Mouse (Mus musculus) C2C12 (cell line): Measurements from ENCODE around the gene Nsun5. TPM values are rescaled to one million over a fixed set of nuclear protein-coding genes. Genes with fewer than 3 reads are reported as not detected.

Experiments used
- H3K27me3 ChIP-seq: one replicate; pipeline ENCODE4 v1.6.1; 2011; ENCODE audit not compliant: control insufficient read depth, insufficient read depth, insufficient read length
- H3K36me3 ChIP-seq: one replicate; pipeline ENCODE4 v1.6.1; 2011; ENCODE audit not compliant: control insufficient read depth, insufficient read depth
- H3K4me3 ChIP-seq: one replicate; pipeline ENCODE4 v1.5.1; 2011; ENCODE audit warnings: mild to moderate bottlenecking, control low read depth; ENCODE audit not compliant: poor library complexity, insufficient read depth, severe bottlenecking
- H3K79me2 ChIP-seq: one replicate; pipeline ENCODE4 v1.6.1; 2011; ENCODE audit not compliant: control insufficient read depth, insufficient read depth
- H3K79me3 ChIP-seq: one replicate; pipeline ENCODE4 v1.6.1; 2011; ENCODE audit warnings: low read depth, control low read depth
- H3ac ChIP-seq: one replicate; pipeline ENCODE3; 2011; ENCODE audit warnings: low read depth; ENCODE audit not compliant: control insufficient read depth, insufficient read length
- CEBPB ChIP-seq: IDR thresholded peaks from one replicate; pipeline ENCODE4 v1.6.1; 2011; ENCODE audit warnings: low read depth, mild to moderate bottlenecking, control low read depth, moderate library complexity
- CTCF ChIP-seq: IDR thresholded peaks from one replicate; pipeline ENCODE4 v1.5.1; 2011; ENCODE audit not compliant: control insufficient read depth, insufficient read depth, insufficient read length
- FOSL1 ChIP-seq: IDR thresholded peaks from one replicate; pipeline ENCODE4 v1.8.0; 2011; ENCODE audit warnings: mild to moderate bottlenecking, low read length; ENCODE audit not compliant: poor library complexity, insufficient read depth, severe bottlenecking
- MAX ChIP-seq: IDR thresholded peaks from one replicate; pipeline ENCODE4 v1.6.1; 2011; ENCODE audit warnings: mild to moderate bottlenecking, control low read depth
- MYOD1 ChIP-seq: IDR thresholded peaks from one replicate; pipeline ENCODE4 v1.6.1; 2011; ENCODE audit warnings: low read depth; ENCODE audit not compliant: control insufficient read depth, insufficient read length
- MYOG ChIP-seq: IDR thresholded peaks from one replicate; pipeline ENCODE4 v1.6.1; 2011; ENCODE audit not compliant: control insufficient read depth, insufficient read length; ENCODE audit errors: extremely low read depth
- USF1 ChIP-seq: IDR thresholded peaks from one replicate; pipeline ENCODE4 v1.6.1; 2011; ENCODE audit warnings: low read depth, mild to moderate bottlenecking, control low read depth, moderate library complexity
- polyA plus RNA-seq: library from polyadenylated mRNA; unstranded; fragments of >200 nt; fragmentation: generic; extraction: Trizol; gene quantifications from one replicate; pipeline ENCODE4 v1.2.1, GENCODE M21; 2012; ENCODE audit warnings: missing spikeins

The Nsun5 gene
- polyA plus RNA-seq, 1 experiment, result 33.0 TPM

GRCm38 (mm10) chr5:135375167-135375566, 5.4 kb downstream of the Nsun5 start:
- H3K36me3 ChIP-seq, result peaks cover 70% of the 10 kb centered on the region
- H3K27me3 ChIP-seq, result no peaks in the 10 kb centered on the region
- H3ac ChIP-seq, result no peak overlapping the region
- no peak for TF ChIP-seq MAX
- no peak for TF ChIP-seq CTCF
- no peak for TF ChIP-seq MYOD1
- TF ChIP-seq MYOG, result no peak
- TF ChIP-seq FOSL1, result no peak
- no peak for TF ChIP-seq USF1
- TF ChIP-seq CEBPB, result no peak
- no peak overlapping the region for H3K4me3 ChIP-seq
- peaks cover 21% of the 10 kb centered on the region for H3K79me2 ChIP-seq
- H3K79me3 ChIP-seq, result peaks cover 14% of the 10 kb centered on the region

DNA sequence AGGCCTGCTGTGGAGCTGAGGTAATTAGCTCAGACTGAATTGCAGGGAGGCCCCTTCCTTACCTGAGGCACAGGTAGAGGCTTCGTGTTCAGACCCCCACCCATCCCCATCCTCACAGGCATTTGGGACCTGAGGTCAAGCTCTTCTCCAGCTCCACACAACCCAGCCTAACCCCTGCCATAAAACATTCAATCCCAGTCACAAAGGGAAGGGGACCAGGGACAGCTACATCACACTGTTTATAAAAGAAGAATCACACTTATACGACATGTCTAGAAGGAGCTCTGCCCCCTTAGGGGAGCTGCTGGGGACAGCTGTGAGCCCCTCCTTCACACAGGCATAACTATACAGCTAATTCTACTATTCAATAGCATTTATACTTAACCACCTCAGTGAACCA, 6.6 kb downstream of the Nsun5 start:
- H3K79me2 ChIP-seq, result peaks cover 9% of the 10 kb centered on the region
- no peaks in the 10 kb centered on the region for H3K27me3 ChIP-seq
- no peak overlapping the region for H3ac ChIP-seq
- H3K79me3 ChIP-seq, result peaks cover 5% of the 10 kb centered on the region
- TF ChIP-seq MYOD1, result no peak
- TF ChIP-seq MAX, result no peak
- TF ChIP-seq MYOG, result no peak
- no peak for TF ChIP-seq USF1
- TF ChIP-seq FOSL1, result no peak
- H3K4me3 ChIP-seq, result no peak overlapping the region
- H3K36me3 ChIP-seq, result peaks cover 79% of the 10 kb centered on the region

DNA sequence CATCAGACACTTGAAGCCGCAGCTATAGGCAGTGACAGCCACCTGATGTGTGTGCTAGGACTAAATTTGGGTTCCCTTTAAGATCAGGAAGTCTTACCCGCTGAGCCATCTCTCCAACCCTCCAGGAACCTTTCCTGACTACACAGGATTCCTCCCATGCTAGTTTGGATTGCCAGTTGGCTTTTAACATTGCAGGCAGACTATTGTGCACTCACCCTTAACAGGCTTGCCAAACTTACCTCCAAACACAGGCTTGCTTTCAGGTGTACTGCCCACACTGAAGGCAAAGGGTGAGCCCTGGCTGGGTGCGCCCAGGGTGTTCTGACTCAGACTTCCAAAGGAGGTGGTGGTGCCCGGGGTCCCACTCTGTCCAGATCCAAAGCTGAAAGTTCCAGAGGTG, 10.9 kb downstream of the Nsun5 start:
- Histone ChIP-seq H3K4me3 (no peak overlapping the region), H3K79me2 (no peaks in the 10 kb centered on the region), H3K36me3 (peaks cover 75% of the 10 kb centered on the region), H3K79me3 (no peaks in the 10 kb centered on the region), H3ac (no peak overlapping the region), H3K27me3 (no peaks in the 10 kb centered on the region)
- TF ChIP-seq USF1 (no peak), CTCF (no peak), CEBPB (no peak), MYOD1 (no peak), MYOG (no peak), FOSL1 (no peak), MAX (no peak)

DNA sequence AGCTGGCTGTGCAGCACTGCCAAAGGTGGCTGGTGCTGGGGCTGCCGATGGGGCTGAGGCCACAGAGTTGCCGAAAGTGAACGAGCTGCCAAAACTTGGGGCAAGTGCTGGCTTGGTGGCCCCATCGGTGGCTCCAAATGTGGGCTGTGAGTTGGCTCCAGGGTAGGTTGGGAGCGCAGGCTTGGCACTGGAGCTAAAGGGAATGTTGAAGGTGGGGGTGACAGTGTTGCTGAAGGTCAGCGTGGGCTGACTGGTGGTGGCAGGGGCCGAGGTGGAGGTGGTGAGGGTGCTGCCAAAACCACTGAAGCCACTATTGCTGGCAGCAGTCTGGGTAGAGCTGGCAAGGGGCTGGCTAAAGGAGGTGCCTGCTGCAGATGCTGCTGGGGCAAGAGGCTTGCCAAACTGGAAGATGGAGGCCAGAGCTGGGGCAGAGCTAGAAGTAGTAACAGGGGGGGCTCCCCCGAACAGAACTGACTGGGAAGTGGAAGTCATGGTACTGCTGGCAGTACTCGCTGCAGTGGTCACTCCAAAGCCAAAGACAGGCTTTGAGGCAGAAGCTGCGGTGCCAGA, 11.7 kb downstream of the Nsun5 start:
- Histone ChIP-seq H3K36me3 (peaks cover 72% of the 10 kb centered on the region), H3ac (no peak overlapping the region), H3K4me3 (no peak overlapping the region), H3K79me2 (no peaks in the 10 kb centered on the region), H3K27me3 (no peaks in the 10 kb centered on the region), H3K79me3 (no peaks in the 10 kb centered on the region)
- TF ChIP-seq USF1 (no peak), CEBPB (no peak)

- Histone ChIP-seq H3K79me2 (peaks cover 13% of the 10 kb centered on the region), H3ac (no peak overlapping the region), H3K79me3 (peaks cover 4% of the 10 kb centered on the region), H3K36me3 (peaks cover 81% of the 10 kb centered on the region), H3K4me3 (no peak overlapping the region), H3K27me3 (no peaks in the 10 kb centered on the region)
- TF ChIP-seq MYOG (no peak), CEBPB (no peak), CTCF (no peak), MYOD1 (no peak), FOSL1 (no peak), USF1 (no peak), MAX (no peak)
These were observed 13.0 kb downstream of the Nsun5 start for GRCm38 (mm10) chr5:135382746-135383145.

DNA sequence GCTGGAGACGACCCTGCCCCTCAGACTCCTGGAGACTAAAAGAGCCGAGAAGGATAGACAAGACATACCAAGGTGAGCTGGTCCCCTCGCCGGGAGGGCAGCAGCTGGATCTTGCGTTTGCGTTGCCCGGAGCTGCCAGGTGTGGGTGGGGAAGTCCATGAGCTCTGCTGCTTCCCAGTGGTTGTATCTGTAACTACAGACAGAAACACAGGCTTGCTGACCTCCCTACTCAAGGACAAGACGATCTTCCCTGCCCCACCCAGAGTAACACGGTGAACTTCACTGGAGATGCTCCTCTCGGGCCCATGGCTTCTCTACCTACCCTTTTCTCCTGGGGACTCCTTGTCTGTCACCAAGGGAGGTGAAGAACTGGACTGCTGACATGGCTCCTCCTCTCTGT, 14.0 kb downstream of the Nsun5 start:
- H3K4me3 ChIP-seq, result no peak overlapping the region
- TF ChIP-seq USF1 (no peak), CTCF (no peak), CEBPB (no peak), MYOG (no peak), FOSL1 (no peak), MAX (no peak), MYOD1 (no peak)
- peaks cover 84% of the 10 kb centered on the region for H3K36me3 ChIP-seq

More for the DNA sequence above, 14.0 kb downstream of the Nsun5 start:
- H3K27me3 ChIP-seq, result no peaks in the 10 kb centered on the region
- H3ac ChIP-seq, result no peak overlapping the region
- H3K79me2 ChIP-seq, result peaks cover 23% of the 10 kb centered on the region
- peaks cover 4% of the 10 kb centered on the region for H3K79me3 ChIP-seq
